Mouse (Mus musculus) kidney, embryonic 14.5 days (tissue): Measurements from ENCODE around the gene Gm14137. TPM values are rescaled to one million over a fixed set of nuclear protein-coding genes. Genes with fewer than 3 reads are reported as not detected.
A peak's percentile ranks its signal among the peaks of the same experiment; 100 is the strongest.

Experiments
- ATAC-seq: fragments of 200-750 bp; cut with Nextera tagmentation; 2 replicates; pipeline ENCODE4 v1.8.0; 2017; ENCODE audit warnings: moderate number of reproducible peaks, mild to moderate bottlenecking, moderate TSS enrichment, moderate library complexity; ENCODE audit not compliant: low FRiP score, low TSS enrichment
- H3K27ac ChIP-seq: fragments of 300-500 bp; sonication (generic); 2 replicates; pipeline ENCODE4 v1.5.1; 2014; ENCODE audit warnings: low read depth, mild to moderate bottlenecking, low read length, moderate library complexity, mixed read lengths
- H3K27me3 ChIP-seq: fragments of 300-500 bp; sonication (generic); 2 replicates; pipeline ENCODE4 v1.6.1; 2014; ENCODE audit warnings: mild to moderate bottlenecking, low read length; ENCODE audit not compliant: control insufficient read depth, insufficient read depth
- H3K36me3 ChIP-seq: fragments of 300-500 bp; sonication (generic); 2 replicates; pipeline ENCODE4 v1.6.1; 2014; ENCODE audit warnings: low read length, mixed read lengths; ENCODE audit not compliant: control insufficient read depth, insufficient read depth
- H3K4me1 ChIP-seq: fragments of 300-500 bp; sonication (generic); 2 replicates; pipeline ENCODE4 v1.6.1; 2014; ENCODE audit warnings: low read length, mixed read lengths; ENCODE audit not compliant: control insufficient read depth, insufficient read depth
- H3K4me2 ChIP-seq: fragments of 300-500 bp; sonication (generic); replicated peaks from 2 replicates; pipeline ENCODE4 v1.6.1; 2014; ENCODE audit warnings: low read depth, mild to moderate bottlenecking, low read length
- H3K4me3 ChIP-seq: fragments of 300-500 bp; sonication (generic); 2 replicates; pipeline ENCODE4 v1.5.1; 2014; ENCODE audit warnings: mild to moderate bottlenecking, low read length
- H3K9ac ChIP-seq: fragments of 300-500 bp; sonication (generic); 2 replicates; pipeline ENCODE4 v1.6.1; 2014; ENCODE audit warnings: low read depth, mild to moderate bottlenecking, low read length, moderate library complexity
- H3K9me3 ChIP-seq: fragments of 300-500 bp; sonication (generic); 2 replicates; pipeline ENCODE4 v1.6.1; 2016; ENCODE audit warnings: low read length; ENCODE audit not compliant: control insufficient read depth
- WGBS: fragments of 180-500 bp; shearing (Covaris S2); extraction: QIAGEN DNeasy Blood & Tissue Kit; methylation state at CpG from one replicate; pipeline ENCODE4 v1.1.7; 2014; 5-methylcytosine and 5-hydroxymethylcytosine counted together
- polyA plus RNA-seq: library from polyadenylated mRNA; unstranded; fragments of >200 nt; fragmentation: Nextera tagmentation; extraction: Ambion mirVana; gene quantifications from 2 replicates; pipeline ENCODE4 v1.2.1, GENCODE M21; 2014

Gm14137 gene
- polyA plus RNA-seq, 1 experiment from 2014 or later: 0.43 TPM

GRCm38 (mm10) chr2:119167866-119168256 is 6.4 kb upstream of the Gm14137 start:
- no peaks in the 10 kb centered on the region for H3K36me3 ChIP-seq
- H3K9ac ChIP-seq: peak overlapping the region; percentile 55
- peak overlapping the region; percentile 53 for H3K4me3 ChIP-seq
- peak; percentile 13 for ATAC-seq
- H3K27ac ChIP-seq: no peak overlapping the region
- peak overlapping the region; percentile 98 for H3K4me2 ChIP-seq
- 0 out of 2 replicates have a peak, but pooled peaks cover 2% of the 10 kb centered on the region for H3K9me3 ChIP-seq
- 3% methylated on average over 26 of the region's 26 CpGs for WGBS
- peaks cover 21% of the 10 kb centered on the region for H3K4me1 ChIP-seq
- peaks cover 3% of the 10 kb centered on the region; the same call in 1 of the 2 replicates for H3K27me3 ChIP-seq

DNA sequence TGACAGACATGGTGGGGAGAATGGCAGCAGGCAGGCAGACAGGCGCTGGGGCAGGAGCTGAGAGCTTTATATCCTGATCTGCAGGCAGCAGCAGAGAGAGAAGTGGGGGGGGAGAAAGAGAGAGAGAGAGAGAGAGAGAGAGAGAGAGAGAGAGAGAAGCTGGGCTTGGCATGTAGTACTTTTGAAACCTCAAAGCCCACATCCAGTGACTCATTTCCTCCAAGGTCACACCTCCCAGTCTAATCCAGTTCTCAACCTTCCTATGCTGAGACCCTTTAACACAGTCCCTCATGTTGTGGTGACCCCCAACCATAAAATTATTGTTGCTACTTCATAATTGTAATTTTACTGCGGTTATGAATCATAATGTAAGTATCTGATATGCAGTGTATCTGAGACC is 4.0 kb upstream of the Gm14137 start:
- no peak for ATAC-seq
- Histone ChIP-seq H3K4me3 (no peak overlapping the region), H3K36me3 (no peaks in the 10 kb centered on the region), H3K4me2 (no peak overlapping the region), H3K27ac (no peak overlapping the region), H3K9ac (no peak overlapping the region), H3K27me3 (peaks cover 3% of the 10 kb centered on the region; the same call in 1 of the 2 replicates), H3K9me3 (0 out of 2 replicates have a peak, but pooled peaks cover 2% of the 10 kb centered on the region), H3K4me1 (peaks cover 42% of the 10 kb centered on the region)
- 86% methylated on average over 2 of the region's 2 CpGs for WGBS

DNA sequence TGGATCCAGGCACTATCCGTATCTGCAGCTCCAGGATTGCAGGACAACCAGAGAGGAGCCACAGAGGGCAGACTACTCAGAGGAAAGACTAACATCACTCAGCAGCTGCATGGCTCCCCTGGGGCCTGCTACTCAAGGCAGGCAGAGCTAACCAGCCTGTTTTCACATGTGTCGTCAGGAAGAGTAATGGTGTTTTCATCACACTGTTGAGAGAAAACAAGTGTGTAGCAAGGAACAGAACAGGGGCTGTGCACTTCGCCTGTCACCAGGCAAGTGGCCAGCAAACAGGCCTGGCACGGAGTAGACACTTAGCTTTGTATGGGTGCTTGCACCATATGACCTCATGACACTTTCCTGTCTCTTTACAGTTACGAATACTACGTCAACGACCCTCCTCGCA is 2.7 kb upstream of the Gm14137 start:
- no peaks in the 10 kb centered on the region for H3K9me3 ChIP-seq

DNA sequence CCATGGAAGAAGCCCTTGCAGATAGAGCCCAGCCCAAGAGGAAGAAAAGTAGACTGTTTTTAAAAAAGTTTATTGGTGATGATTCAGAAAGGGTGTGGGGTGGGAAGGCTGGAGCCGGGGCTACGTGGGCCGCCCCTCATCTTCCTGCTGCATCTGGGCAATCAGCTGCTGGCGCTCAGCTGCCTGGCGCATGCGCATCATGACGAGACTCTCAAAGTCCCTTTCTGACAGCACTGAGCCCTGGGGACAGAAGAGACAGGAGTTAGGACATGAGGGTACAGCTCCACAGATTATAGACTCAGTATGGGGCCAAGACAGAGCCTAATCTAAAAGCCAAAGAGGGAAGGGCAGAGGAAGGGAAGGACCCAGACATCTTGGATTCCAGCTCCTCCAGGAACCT is 1.9 kb upstream of the Gm14137 start:
- H3K4me1 ChIP-seq: peaks cover 35% of the 10 kb centered on the region
- no peaks in the 10 kb centered on the region for H3K9me3 ChIP-seq
- ATAC-seq: no peak
- H3K9ac ChIP-seq: no peak overlapping the region; the same call in 1 of the 2 replicates
- H3K36me3 ChIP-seq: no peaks in the 10 kb centered on the region
- no peak overlapping the region for H3K4me2 ChIP-seq
- H3K4me3 ChIP-seq: no peak overlapping the region
- 84% methylated on average over 7 of the region's 7 CpGs for WGBS
- peaks cover 3% of the 10 kb centered on the region; the same call in 1 of the 2 replicates for H3K27me3 ChIP-seq
- peak overlapping the region; percentile 20 for H3K27ac ChIP-seq

More for the DNA sequence above, 2.7 kb upstream of the Gm14137 start:
- Histone ChIP-seq H3K27ac (no peak overlapping the region), H3K4me1 (peaks cover 43% of the 10 kb centered on the region), H3K9ac (no peak overlapping the region), H3K4me2 (no peak overlapping the region), H3K36me3 (no peaks in the 10 kb centered on the region), H3K27me3 (peaks cover 3% of the 10 kb centered on the region; the same call in 1 of the 2 replicates), H3K4me3 (no peak overlapping the region)
- WGBS: 53% methylated on average over 8 of the region's 8 CpGs
- ATAC-seq: no peak

DNA sequence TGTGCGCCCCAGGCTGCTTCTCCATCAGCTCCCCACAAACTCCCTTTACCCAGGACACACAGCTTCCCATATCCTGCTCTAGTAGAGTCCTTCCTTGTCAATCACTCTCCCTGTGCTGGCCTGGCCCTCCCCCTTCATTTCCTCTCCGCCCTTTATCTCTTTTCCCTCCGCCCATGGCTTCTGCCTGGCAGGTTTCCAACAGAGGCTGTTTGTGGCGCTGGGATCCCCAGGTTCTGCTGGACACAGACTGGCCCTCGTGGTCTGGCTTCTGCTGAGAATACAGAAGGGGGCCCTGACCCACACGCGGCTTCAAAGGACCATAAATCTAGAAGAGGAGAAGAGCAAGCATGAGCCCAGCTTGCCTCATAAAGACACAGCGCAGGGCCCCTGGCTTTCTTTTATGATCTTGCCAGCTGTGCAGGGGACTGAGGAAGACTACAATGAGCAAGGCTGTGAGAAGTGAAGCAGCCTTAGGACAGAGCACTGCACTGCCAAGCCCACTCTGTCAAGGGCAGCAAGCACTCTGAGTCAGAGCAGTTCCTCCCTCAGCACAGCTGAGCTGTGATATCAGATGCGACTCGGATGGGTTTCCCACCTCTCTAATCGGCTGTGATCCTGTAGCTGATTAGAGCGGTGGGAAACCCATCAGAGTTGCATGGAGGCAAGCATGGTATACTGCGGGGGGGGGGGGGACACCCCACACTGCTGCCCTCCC is 1.3 kb upstream of the Gm14137 start:
- Histone ChIP-seq H3K4me2 (peak overlapping the region; percentile 22; the same call in 1 of the 2 replicates), H3K36me3 (no peaks in the 10 kb centered on the region), H3K9me3 (no peaks in the 10 kb centered on the region), H3K9ac (peak overlapping the region; percentile 18; the same call in 1 of the 2 replicates), H3K4me1 (peaks cover 32% of the 10 kb centered on the region), H3K27me3 (no peaks in the 10 kb centered on the region), H3K27ac (peak overlapping the region; percentile 20), H3K4me3 (no peak overlapping the region)
- ATAC-seq: peak; percentile 56
- WGBS: 7% methylated on average over 13 of the region's 13 CpGs

DNA sequence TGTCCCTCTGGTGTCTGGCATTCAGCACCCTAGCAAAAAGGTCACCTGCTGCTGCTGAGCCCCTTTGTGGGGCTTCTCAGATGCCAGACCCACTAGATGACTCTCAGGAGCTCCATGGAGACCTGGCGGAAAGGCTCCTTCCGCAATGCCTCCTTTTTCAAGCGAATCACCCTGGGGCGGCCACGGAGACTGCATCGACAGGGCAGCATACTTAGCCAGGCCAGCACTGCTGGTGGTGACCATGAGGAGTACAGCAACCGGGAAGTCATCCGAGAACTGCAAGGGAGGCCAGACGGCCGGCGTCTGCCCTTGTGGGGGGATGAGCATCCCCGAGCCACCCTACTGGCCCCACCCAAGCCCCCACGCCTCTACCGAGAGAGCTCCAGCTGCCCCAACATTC is 557 bp downstream of the Gm14137 start:
- WGBS: 43% methylated on average over 14 of the region's 14 CpGs
- Histone ChIP-seq H3K4me2 (no peak overlapping the region), H3K9me3 (no peaks in the 10 kb centered on the region), H3K36me3 (peaks cover 7% of the 10 kb centered on the region; the same call in 1 of the 2 replicates), H3K27me3 (no peaks in the 10 kb centered on the region), H3K4me3 (no peak overlapping the region), H3K9ac (no peak overlapping the region), H3K4me1 (peaks cover 32% of the 10 kb centered on the region), H3K27ac (no peak overlapping the region)
- ATAC-seq: no peak

DNA sequence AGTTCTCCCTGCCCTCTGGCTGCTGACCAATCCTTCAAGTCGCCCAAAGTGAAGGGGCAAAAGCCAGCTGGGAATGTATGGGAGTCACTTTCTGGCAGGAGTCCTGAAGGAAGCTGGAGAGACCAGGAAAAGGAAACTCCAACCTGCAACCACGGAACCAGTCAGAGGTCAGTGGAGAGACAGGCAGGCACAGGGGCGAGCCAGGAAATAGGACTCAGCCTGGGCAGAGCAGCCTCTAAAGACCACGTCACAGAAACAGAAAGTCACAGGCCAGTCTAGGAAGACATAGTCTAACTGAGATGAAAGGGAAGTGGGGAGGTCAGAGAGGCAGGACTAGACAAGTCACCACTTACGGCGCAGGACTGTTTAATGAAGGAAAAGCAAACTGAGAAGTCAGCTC is 1.3 kb downstream of the Gm14137 start:
- ATAC-seq: no peak
- H3K4me2 ChIP-seq: no peak overlapping the region
- H3K4me3 ChIP-seq: no peak overlapping the region
- no peak overlapping the region for H3K27ac ChIP-seq
- no peaks in the 10 kb centered on the region for H3K27me3 ChIP-seq
- H3K4me1 ChIP-seq: peaks cover 32% of the 10 kb centered on the region
- 62% methylated on average over 6 of the region's 6 CpGs for WGBS
- H3K36me3 ChIP-seq: peaks cover 14% of the 10 kb centered on the region; the same call in 1 of the 2 replicates
- H3K9me3 ChIP-seq: no peaks in the 10 kb centered on the region
- H3K9ac ChIP-seq: no peak overlapping the region; the same call in 1 of the 2 replicates

DNA sequence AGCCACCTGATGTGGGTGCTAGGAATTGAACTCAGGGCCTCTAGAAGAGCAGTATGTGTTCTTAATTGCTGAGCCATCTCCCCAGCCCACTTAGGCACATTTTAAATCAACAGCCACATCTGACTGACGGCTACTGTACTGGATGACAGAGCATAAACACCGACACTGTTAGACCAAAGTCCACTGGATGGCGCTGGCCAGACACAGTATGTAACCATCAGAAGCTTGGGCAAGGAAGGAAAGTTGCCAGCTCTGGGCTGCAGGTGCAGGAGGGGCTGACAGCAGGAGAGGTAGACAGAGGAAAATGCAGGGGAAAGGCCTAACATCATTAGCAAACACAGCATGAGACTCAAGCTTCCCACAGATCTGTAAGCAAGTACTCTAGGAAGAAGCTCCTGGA is 2.5 kb downstream of the Gm14137 start:
- no peak for ATAC-seq
- H3K27me3 ChIP-seq: no peaks in the 10 kb centered on the region
- no peak overlapping the region for H3K4me2 ChIP-seq
- H3K4me3 ChIP-seq: no peak overlapping the region
- H3K27ac ChIP-seq: no peak overlapping the region
- peaks cover 32% of the 10 kb centered on the region for H3K4me1 ChIP-seq
- H3K9ac ChIP-seq: no peak overlapping the region
- no peaks in the 10 kb centered on the region for H3K9me3 ChIP-seq
- peaks cover 18% of the 10 kb centered on the region; the same call in 1 of the 2 replicates for H3K36me3 ChIP-seq
- 66% methylated on average over 3 of the region's 3 CpGs for WGBS

DNA sequence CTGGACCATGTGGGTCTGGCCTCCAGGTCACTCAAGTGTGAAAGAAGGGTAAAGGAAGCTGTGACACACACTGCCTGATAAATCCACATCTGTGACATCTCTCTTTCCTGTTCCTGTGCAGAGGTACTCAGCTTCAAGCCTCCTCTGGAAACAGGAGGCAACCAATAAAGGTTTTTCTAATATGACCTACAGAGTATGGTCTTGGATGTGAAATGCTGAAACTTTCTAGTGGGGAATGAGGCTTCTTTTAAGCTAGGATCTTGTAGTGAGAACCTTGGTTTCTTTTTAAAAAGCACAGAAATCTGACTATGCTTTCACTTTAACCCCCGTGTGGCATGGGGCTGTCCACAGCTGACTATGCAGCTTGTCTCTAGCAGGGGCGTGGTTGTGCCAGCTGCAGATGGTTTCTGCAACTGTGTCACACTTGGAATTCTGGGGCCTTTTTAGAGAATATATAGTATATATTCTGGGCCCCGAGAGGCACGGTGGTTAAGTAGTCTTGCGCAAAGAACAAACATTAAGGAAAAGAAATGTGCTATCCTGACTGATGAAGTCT is 3.2 kb downstream of the Gm14137 start:
- Histone ChIP-seq H3K36me3 (peaks cover 18% of the 10 kb centered on the region; the same call in 1 of the 2 replicates), H3K4me1 (peaks cover 26% of the 10 kb centered on the region), H3K4me2 (no peak overlapping the region), H3K27ac (no peak overlapping the region), H3K4me3 (no peak overlapping the region), H3K9me3 (no peaks in the 10 kb centered on the region), H3K9ac (no peak overlapping the region), H3K27me3 (no peaks in the 10 kb centered on the region)
- no peak for ATAC-seq
- 92% methylated on average over 5 of the region's 5 CpGs for WGBS
